Mouse (Mus musculus) neural tube, embryonic 15.5 days (tissue): ENCODE measurements around the gene Pcsk5. TPM values are rescaled to one million over a fixed set of nuclear protein-coding genes. Genes with fewer than 3 reads are reported as not detected.
A peak's percentile ranks its signal among the peaks of the same experiment; 100 is the strongest.

Experiments used
- ATAC-seq: fragments of 200-750 bp; cut with Nextera tagmentation; 2 replicates; pipeline ENCODE4 v1.8.0; 2017; ENCODE audit warnings: mild to moderate bottlenecking, moderate TSS enrichment, moderate library complexity; ENCODE audit not compliant: low FRiP score
- H3K27ac ChIP-seq: fragments of 300-500 bp; sonication (generic); replicated peaks from 2 replicates; pipeline ENCODE4 v1.5.1; 2015; ENCODE audit warnings: mild to moderate bottlenecking, inconsistent platforms
- H3K27me3 ChIP-seq: fragments of 300-500 bp; sonication (generic); replicated peaks from 2 replicates; pipeline ENCODE4 v1.6.1; 2015; ENCODE audit warnings: inconsistent platforms
- H3K36me3 ChIP-seq: fragments of 300-500 bp; sonication (generic); 2 replicates; pipeline ENCODE4 v1.6.1; 2015; ENCODE audit warnings: inconsistent platforms
- H3K4me1 ChIP-seq: fragments of 300-500 bp; sonication (generic); 2 replicates; pipeline ENCODE4 v1.6.1; 2015; ENCODE audit warnings: inconsistent platforms
- H3K4me2 ChIP-seq: fragments of 300-500 bp; sonication (generic); 2 replicates; pipeline ENCODE4 v1.6.1; 2015; ENCODE audit warnings: inconsistent platforms, mild to moderate bottlenecking, moderate library complexity
- H3K4me3 ChIP-seq: fragments of 300-500 bp; sonication (generic); replicated peaks from 2 replicates; pipeline ENCODE4 v1.5.1; 2015; ENCODE audit warnings: mild to moderate bottlenecking, inconsistent platforms
- H3K9ac ChIP-seq: fragments of 300-500 bp; sonication (generic); replicated peaks from 2 replicates; pipeline ENCODE4 v1.6.1; 2015; ENCODE audit warnings: mild to moderate bottlenecking, inconsistent platforms
- H3K9me3 ChIP-seq: fragments of 300-500 bp; sonication (generic); replicated peaks from 2 replicates; pipeline ENCODE4 v1.6.1; 2016; ENCODE audit warnings: inconsistent platforms
- WGBS: fragments of 180-500 bp; shearing (Covaris S2); methylation state at CpG from one replicate; pipeline ENCODE4 v1.1.7; 2015; ENCODE audit warnings: mixed read lengths; 5-methylcytosine and 5-hydroxymethylcytosine counted together
- polyA plus RNA-seq: library from polyadenylated mRNA; unstranded; fragments of >200 nt; fragmentation: Nextera tagmentation; extraction: Ambion mirVana; gene quantifications from 2 replicates; pipeline ENCODE4 v1.2.1, GENCODE M21; 2015

Pcsk5 gene
- polyA plus RNA-seq, 1 experiment from 2014 or later = 11.4 TPM

- Histone ChIP-seq H3K4me2 (peak overlapping the region; percentile 94), H3K4me3 (peak overlapping the region; percentile 70), H3K36me3 (no peaks in the 10 kb centered on the region), H3K4me1 (peaks cover 29% of the 10 kb centered on the region), H3K9me3 (no peaks in the 10 kb centered on the region), H3K9ac (peak overlapping the region; percentile 69), H3K27me3 (no peaks in the 10 kb centered on the region), H3K27ac (peak overlapping the region; percentile 83; the same call in 1 of the 2 replicates)
- under 1% methylated on average over 28 of the region's 28 CpGs for WGBS
- ATAC-seq = peak; percentile 14; the same call in 1 of the 2 replicates
These were observed 1.5 kb downstream of the Pcsk5 start for GRCm38 (mm10) chr19:17835681-17836565.

GRCm38 (mm10) chr19:17834894-17835293, 2.5 kb downstream of the Pcsk5 start:
- H3K36me3 ChIP-seq = no peaks in the 10 kb centered on the region
- no peaks in the 10 kb centered on the region for H3K27me3 ChIP-seq
- peak overlapping the region; percentile 70 for H3K4me3 ChIP-seq
- H3K4me1 ChIP-seq = peaks cover 29% of the 10 kb centered on the region
- no peaks in the 10 kb centered on the region for H3K9me3 ChIP-seq
- H3K27ac ChIP-seq = no peak overlapping the region
- no peak for ATAC-seq
- H3K9ac ChIP-seq = no peak overlapping the region
- peak overlapping the region; percentile 94 for H3K4me2 ChIP-seq

GRCm38 (mm10) chr19:17831376-17831775, 6.1 kb downstream of the Pcsk5 start:
- peaks cover 17% of the 10 kb centered on the region for H3K4me1 ChIP-seq
- no peaks in the 10 kb centered on the region for H3K36me3 ChIP-seq
- H3K9ac ChIP-seq = no peak overlapping the region
- H3K27ac ChIP-seq = no peak overlapping the region
- H3K9me3 ChIP-seq = no peaks in the 10 kb centered on the region
- H3K4me2 ChIP-seq = no peak overlapping the region
- no peak overlapping the region for H3K4me3 ChIP-seq
- 83% methylated on average over 2 of the region's 2 CpGs for WGBS
- ATAC-seq = no peak
- no peaks in the 10 kb centered on the region for H3K27me3 ChIP-seq

- Histone ChIP-seq H3K36me3 (no peaks in the 10 kb centered on the region), H3K9me3 (no peaks in the 10 kb centered on the region), H3K4me2 (no peak overlapping the region), H3K27ac (no peak overlapping the region), H3K4me1 (no peaks in the 10 kb centered on the region), H3K27me3 (no peaks in the 10 kb centered on the region), H3K4me3 (no peak overlapping the region), H3K9ac (no peak overlapping the region)
- ATAC-seq = no peak
- WGBS = 70% methylated on average over 8 of the region's 8 CpGs
These were observed 9.0 kb downstream of the Pcsk5 start for GRCm38 (mm10) chr19:17828414-17828813.

- H3K36me3 ChIP-seq = no peaks in the 10 kb centered on the region
- H3K27me3 ChIP-seq = no peaks in the 10 kb centered on the region
- no peak overlapping the region for H3K27ac ChIP-seq
- H3K4me3 ChIP-seq = no peak overlapping the region
- H3K4me2 ChIP-seq = no peak overlapping the region
- no peaks in the 10 kb centered on the region for H3K9me3 ChIP-seq
- H3K9ac ChIP-seq = no peak overlapping the region
- 71% methylated on average over 3 of the region's 3 CpGs for WGBS
- ATAC-seq = no peak
- H3K4me1 ChIP-seq = no peaks in the 10 kb centered on the region
These were observed 10.7 kb downstream of the Pcsk5 start for GRCm38 (mm10) chr19:17826694-17827093.

GRCm38 (mm10) chr19:17820046-17820445, 17.4 kb downstream of the Pcsk5 start:
- Histone ChIP-seq H3K27me3 (no peaks in the 10 kb centered on the region), H3K4me1 (peaks cover 3% of the 10 kb centered on the region; the same call in 1 of the 2 replicates), H3K4me2 (no peak overlapping the region), H3K36me3 (no peaks in the 10 kb centered on the region), H3K27ac (no peak overlapping the region), H3K9ac (no peak overlapping the region), H3K4me3 (no peak overlapping the region), H3K9me3 (no peaks in the 10 kb centered on the region)
- no peak for ATAC-seq
- 91% methylated on average over 2 of the region's 2 CpGs for WGBS

GRCm38 (mm10) chr19:17819081-17819480, 18.4 kb downstream of the Pcsk5 start:
- WGBS = 68% methylated on average over 5 of the region's 5 CpGs
- ATAC-seq = no peak
- no peak overlapping the region for H3K27ac ChIP-seq
- H3K27me3 ChIP-seq = no peaks in the 10 kb centered on the region
- no peak overlapping the region for H3K9ac ChIP-seq
- H3K4me3 ChIP-seq = no peak overlapping the region
- H3K4me1 ChIP-seq = peaks cover 3% of the 10 kb centered on the region; the same call in 1 of the 2 replicates
- no peaks in the 10 kb centered on the region for H3K9me3 ChIP-seq
- no peak overlapping the region for H3K4me2 ChIP-seq
- no peaks in the 10 kb centered on the region for H3K36me3 ChIP-seq

GRCm38 (mm10) chr19:17815062-17815461, 22.4 kb downstream of the Pcsk5 start:
- Histone ChIP-seq H3K4me2 (no peak overlapping the region), H3K36me3 (no peaks in the 10 kb centered on the region), H3K4me1 (peaks cover 3% of the 10 kb centered on the region; the same call in 1 of the 2 replicates), H3K4me3 (no peak overlapping the region), H3K27me3 (no peaks in the 10 kb centered on the region), H3K9me3 (no peaks in the 10 kb centered on the region), H3K27ac (no peak overlapping the region), H3K9ac (no peak overlapping the region)
- ATAC-seq = no peak
- WGBS = 76% methylated on average over 3 of the region's 3 CpGs

- 72% methylated on average over 5 of the region's 5 CpGs for WGBS
- no peak overlapping the region for H3K27ac ChIP-seq
- H3K4me3 ChIP-seq = no peak overlapping the region
- H3K27me3 ChIP-seq = no peaks in the 10 kb centered on the region
- no peaks in the 10 kb centered on the region for H3K9me3 ChIP-seq
- no peak overlapping the region for H3K9ac ChIP-seq
- no peaks in the 10 kb centered on the region for H3K36me3 ChIP-seq
- no peak overlapping the region for H3K4me2 ChIP-seq
- no peak for ATAC-seq
- no peaks in the 10 kb centered on the region for H3K4me1 ChIP-seq
These were observed 23.9 kb downstream of the Pcsk5 start for GRCm38 (mm10) chr19:17813449-17813990.

- WGBS = 70% methylated on average over 7 of the region's 7 CpGs
- no peak overlapping the region for H3K4me2 ChIP-seq
- H3K4me1 ChIP-seq = no peaks in the 10 kb centered on the region
- H3K9ac ChIP-seq = no peak overlapping the region
- no peaks in the 10 kb centered on the region for H3K27me3 ChIP-seq
- no peaks in the 10 kb centered on the region for H3K36me3 ChIP-seq
- no peak overlapping the region for H3K27ac ChIP-seq
- H3K9me3 ChIP-seq = no peaks in the 10 kb centered on the region
- H3K4me3 ChIP-seq = no peak overlapping the region
- no peak for ATAC-seq
These were observed 24.8 kb downstream of the Pcsk5 start for GRCm38 (mm10) chr19:17812661-17813060.

- no peaks in the 10 kb centered on the region for H3K36me3 ChIP-seq
- ATAC-seq = no peak
- WGBS = 77% methylated on average over 5 of the region's 5 CpGs
These were observed 30.8 kb downstream of the Pcsk5 start for GRCm38 (mm10) chr19:17806626-17807025.

GRCm38 (mm10) chr19:17800798-17801197, 36.6 kb downstream of the Pcsk5 start:
- Histone ChIP-seq H3K9me3 (no peaks in the 10 kb centered on the region), H3K36me3 (no peaks in the 10 kb centered on the region), H3K4me3 (no peak overlapping the region), H3K4me2 (no peak overlapping the region), H3K4me1 (no peaks in the 10 kb centered on the region), H3K9ac (no peak overlapping the region), H3K27ac (no peak overlapping the region), H3K27me3 (no peaks in the 10 kb centered on the region)
- ATAC-seq = no peak
- 82% methylated on average over 1 of the region's 1 CpGs for WGBS

More at GRCm38 (mm10) chr19:17806626-17807025, 30.8 kb downstream of the Pcsk5 start:
- Histone ChIP-seq H3K4me1 (no peaks in the 10 kb centered on the region), H3K27me3 (no peaks in the 10 kb centered on the region), H3K27ac (no peak overlapping the region), H3K9ac (no peak overlapping the region), H3K9me3 (no peaks in the 10 kb centered on the region), H3K4me2 (no peak overlapping the region), H3K4me3 (no peak overlapping the region)
